Mouse (Mus musculus): ENCODE data around the gene Gm10277.

DNA sequence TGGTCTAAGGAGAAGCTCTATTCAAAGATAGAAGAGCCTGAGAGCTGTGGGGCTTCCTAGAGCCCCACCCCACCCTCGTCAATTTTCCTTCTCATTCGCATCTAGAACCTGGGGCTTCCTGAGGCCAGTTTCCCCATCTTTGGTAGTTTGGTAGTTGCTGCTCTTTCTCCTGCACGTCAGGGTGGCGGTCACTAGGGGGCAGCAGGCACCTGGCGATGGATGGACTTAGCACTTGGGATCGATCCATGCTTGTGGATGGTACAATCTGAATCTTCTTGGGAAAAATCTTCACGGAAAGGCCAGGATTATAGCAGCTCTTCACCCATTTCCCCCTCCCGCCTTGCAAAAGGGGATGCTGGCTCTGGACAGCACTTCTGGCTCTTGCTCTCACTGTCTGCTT, 34.1 kb upstream of the Gm10277 start:
- TF ChIP-seq POLR2A (IDR thresholded peaks at IDR 0.05; ENCODE audit: low read depth, low read length): no peak
- TF ChIP-seq CTCF (IDR thresholded peaks at IDR 0.05; ENCODE audit: extremely low read depth, insufficient read length, insufficient replicate concordance, low read depth, low read length): peak; percentile 83; the same call in 1 of the 2 replicates
